Mouse (Mus musculus): ENCODE results near the gene Tmed3.

Gene Tmed3

DNA sequence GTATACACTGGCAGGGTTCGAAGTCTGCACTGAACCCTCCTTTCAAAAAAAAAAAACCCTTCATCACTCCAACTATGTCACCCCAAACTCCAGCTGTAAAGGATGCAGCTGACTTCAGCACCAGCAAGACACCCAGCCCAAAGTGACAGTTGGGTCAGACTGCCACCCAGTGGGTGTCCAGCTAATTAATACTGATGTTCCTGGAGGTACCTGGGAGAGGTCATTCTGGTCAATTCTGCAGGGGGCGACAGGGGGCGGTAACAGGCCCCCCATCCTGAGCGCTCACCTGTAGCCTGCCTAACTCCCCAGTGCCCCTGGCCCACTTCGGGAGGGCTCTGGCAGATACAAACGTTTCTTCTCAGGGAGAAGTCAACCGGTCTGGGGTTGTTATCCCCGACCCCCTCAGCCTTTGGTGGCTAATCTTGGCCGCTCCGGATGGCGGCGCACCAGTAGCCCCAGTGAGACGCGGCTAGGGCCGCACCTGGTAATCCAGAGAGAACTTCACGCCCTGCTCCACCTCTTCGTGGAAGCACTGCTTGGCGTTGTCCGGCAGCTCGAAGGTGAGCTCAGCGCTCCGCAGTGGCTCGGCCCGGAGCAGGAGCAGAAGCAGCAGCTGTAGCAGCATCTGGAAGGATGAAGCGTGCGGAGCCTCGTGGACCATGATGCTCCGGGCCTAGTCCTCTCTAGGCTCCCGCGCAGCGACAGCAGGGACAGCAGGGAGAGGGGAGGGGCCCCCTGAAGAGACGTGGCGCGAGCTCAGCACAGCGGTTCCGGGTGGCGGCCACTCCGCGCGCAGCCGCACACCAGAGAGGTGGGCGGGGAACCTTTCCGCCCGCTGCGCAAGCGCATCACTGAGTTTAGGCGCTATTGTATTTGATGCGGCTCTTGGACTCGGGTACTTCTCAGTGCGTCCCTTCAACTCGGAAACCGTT lies at the start of gene Tmed3:
TSS of gene Tmed3 (minus strand) at position 804 of the 932 bp plus-strand sequence.
- in situ Hi-C loops (cut with MboI, MseI): no loop called here

DNA sequence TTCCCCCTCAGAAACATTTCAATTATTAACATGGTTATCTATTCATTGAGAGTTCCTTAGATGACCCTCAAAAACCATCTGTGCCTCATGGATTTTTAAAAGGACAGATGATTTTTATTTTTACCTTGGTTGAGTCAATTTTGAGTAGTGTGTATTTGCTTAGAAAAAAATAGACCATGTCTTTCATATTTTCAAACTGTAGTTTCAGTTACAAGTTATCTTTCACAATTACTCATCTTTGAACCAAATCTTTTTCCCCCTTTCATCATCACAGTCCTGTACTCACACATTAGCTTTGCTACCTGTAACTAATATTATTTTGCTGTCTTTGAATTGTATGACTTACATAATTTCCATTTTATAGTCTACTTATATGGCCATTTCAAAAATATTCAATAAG lies 35.2 kb upstream of the Tmed3 start:
- in situ Hi-C loops (cut with MboI, MseI): no loop called here

DNA sequence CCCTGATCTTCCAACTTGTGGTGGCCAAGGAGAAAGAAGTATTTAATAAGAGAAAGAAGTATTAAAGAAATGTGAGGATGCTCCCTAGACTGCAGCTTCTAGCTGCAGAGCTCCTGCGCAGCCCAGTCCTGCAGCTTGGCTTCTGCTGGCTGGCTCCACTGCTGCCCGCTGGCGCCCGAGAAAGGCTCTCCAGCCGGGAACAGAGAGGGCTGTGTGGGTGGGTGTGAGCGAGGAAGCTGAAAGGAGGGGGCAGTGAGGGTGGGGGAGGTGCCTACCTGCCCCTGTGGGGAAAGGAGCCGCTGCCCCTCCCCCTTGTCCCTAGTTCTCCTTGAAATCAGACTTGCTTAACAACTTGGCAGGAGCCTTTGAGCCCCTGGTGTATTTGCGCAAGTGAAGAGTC lies 33.4 kb upstream of the Tmed3 start, which contains the start of gene Ankrd34c:
TSS of gene Ankrd34c (minus strand) at position 181 of the 400 bp plus-strand sequence.
- in situ Hi-C loops (cut with MboI, MseI): no loop called here

DNA sequence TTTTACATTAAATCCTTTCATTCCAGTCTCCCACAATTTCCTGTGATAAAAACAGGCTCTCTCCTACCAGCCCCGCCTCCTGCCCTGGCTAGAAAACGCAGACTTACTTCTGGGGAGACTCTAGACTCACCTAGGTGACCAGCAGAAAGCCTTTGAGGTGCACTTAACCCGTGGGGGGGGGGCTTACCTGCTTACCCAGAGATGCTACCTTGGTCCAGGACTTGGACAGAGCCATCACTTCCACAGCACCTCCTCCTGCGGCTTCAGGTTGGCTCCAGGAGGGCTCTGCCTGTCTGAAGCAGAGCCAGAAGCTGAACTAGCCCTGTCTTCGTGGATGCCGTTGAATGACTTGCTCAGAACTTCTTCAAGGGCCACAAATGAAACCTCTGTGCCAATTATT lies 33.0 kb upstream of the Tmed3 start:
- in situ Hi-C loops (cut with MboI, MseI): no loop called here

DNA sequence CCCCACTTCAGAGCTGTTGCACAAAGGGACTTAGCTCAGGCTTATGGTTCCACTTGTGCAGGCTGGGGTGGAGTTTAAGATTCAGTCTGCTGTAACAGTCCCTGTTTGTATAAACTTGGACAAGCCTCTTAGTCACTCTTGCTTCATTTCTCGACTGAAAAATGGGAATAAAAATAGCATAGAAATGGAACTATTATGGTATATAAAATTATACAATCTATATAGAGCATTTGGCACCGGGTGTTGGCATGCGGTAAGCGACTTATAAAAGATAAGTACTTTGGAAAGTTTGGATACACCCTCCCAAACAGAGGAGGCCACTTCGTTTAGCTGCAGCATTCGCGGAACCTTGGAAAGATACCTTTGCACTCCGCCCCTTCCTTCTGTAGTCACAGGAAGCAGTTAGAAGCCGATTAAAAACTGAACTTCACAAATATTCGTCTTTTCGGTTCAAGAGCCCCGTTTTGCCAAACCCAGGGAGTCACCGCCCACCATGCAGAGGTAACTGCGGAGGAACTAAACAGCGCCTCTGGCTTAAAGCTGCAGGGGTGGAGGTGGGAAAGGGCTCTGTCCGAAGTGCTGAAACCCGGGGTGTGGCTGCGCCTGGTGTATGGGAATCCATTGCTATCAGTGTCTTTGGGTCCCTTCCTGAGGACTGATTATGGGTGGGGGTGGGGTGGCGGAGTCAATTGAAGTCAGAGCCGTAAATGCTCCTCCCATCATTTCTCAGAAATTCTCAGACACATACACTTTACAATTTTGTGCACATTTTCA lies 32.3 kb upstream of the Tmed3 start:
- in situ Hi-C loops (cut with MboI, MseI): no loop called here

DNA sequence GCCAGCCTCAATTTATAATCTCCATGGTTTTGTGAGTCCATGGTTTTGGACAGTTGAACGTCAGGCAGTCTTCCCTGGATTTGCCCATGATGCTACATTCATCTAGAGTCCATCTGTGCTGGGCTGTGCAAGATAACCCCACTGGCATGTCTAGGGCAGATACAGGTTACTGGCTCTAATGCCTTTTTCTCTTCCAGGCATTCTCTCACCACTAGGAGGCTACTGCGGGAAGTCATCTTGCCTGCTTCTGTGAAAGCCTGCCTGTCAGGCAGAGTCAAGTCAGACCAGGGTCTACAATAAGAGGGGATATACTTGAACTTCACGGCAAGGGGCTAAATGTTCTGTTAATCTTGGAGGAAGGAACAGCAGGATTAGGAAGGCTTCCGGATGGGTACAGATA lies 2.0 kb upstream of the Tmed3 start:
- in situ Hi-C loops (cut with MboI, MseI): no loop called here

DNA sequence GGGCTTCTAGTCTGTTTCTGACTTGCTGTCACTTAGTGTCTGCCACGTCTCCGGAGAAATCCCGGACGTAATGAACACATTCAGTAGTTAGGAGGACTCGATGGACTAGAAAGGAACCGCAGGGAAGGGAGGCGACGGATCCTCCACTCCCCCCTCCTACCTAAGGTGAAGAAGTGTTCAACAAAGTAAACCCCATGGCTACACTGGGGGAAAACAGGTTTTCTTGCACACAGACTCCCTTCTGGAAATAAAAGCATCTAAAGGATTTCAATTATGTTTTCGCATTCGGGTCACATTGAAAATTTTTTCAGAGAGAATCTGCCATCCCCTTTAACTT lies 297 bp upstream of the Tmed3 start:
- in situ Hi-C loops (cut with MboI, MseI): no loop called here

DNA sequence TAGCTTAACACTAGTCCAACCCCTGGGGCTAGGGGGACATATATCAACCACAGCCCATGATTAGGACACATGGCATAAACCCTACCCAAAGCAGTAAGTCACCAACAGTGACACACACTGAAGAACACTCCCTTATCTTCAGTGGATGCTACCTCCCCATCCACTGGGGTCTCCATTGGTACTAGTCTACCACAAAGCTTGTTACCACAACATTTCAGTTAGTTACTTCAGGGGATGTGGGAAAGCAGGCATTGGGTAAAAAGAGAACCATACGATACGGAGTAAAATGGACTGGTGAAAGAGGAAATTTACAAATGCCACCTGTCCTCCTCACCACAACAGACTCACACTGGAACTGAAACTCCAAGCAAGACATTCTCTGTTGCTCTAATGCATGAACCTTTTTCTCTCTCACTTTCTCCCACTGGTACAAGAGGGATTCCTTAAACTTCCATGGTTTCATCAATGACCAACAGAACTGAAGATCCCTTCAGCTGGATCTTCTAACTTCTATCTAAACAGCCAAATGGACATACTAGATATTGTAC lies 3.9 kb downstream of the Tmed3 start:
- in situ Hi-C loops (cut with MboI, MseI): no loop called here

DNA sequence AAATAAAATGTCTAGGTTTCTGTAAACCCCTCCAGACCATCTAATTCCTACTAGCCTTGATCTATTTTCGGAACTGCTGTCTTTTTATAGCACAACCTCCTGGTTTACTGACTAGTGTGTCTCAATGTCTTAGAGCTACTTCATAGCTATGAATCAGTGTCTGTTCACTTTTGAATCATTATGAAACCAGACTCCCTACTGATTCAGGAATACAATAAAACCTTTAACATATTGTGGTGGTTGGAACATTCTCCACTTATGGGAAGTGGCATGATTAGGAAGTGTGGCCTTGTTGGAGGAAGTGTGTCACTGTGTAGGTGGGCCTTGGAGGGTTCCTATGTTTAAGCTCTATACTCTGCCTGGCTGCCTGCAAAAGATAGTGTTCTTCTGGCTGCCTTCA lies 9.7 kb downstream of the Tmed3 start:
- in situ Hi-C loops (cut with MboI, MseI): no loop called here

DNA sequence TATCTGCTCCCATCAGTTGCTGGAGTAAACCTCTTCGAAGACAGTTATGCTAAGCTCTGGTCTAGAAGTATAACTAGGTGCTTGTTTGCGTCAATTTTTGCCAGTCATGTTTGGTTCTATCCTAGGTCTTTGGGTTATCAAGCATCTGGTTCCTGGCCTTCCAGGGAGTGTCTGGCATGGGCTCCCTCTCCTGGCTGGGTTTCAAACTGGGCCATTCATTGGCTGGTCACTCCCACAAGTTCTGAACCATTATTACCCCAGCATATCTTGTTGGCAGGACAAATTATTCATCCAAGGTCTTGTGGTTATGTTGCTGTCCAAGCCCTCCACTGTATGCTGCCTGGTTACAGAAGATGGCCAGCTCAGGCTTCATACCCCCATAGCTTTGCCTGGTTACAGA lies 11.2 kb downstream of the Tmed3 start:
- in situ Hi-C loops (cut with MboI, MseI): no loop called here

DNA sequence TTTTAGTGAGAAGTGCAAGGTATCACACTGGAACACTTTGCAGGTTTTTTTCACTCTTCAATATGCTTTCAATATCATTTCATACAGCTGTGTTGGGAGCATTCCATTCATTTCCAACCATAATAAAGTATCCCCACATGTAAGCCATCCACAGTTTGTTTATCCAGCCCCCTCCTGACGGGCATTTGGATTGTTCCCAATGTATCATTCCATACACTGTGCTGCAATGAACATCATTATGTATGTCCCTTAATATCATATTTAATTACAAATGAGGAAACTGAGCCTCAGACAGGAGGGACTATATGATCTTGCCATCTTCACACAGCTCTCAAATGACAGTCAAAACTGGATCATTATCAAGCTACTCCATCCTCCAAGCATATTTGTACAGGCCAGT lies 15.7 kb downstream of the Tmed3 start:
- in situ Hi-C loops (cut with MboI, MseI): no loop called here

DNA sequence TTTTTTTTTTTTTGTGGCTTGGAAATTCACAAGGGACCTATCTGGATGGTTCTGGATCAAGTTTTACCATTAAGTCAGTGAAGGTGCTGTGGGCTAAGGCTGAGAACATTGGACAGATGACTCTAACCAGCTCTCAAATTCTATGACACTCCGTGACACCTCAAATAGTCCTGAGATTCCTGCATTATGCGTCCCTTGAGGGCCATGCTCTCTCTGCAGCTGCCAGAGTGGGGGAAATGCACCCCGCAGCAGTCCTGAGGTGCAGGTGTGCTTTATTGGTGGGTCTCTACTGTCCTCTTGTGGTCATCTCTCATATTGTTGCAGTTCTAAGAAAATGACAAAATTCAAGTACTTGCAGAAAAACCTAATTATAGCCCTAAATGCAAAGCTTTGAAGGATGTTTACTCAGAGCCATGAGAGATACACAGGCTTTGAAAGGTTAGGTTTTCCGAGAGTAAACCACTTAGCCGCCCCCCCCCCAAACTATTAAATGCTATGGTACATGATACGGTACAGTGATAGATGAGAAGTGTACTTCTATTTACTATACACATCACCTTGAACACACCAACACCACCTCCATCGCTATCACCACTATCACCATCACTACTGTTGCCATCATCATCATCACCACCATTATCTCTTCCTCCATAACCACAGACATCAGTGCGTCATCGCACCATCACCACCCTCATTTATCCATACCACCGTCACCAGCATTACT lies 17.2 kb downstream of the Tmed3 start:
- in situ Hi-C loops (cut with MboI, MseI): no loop called here

DNA sequence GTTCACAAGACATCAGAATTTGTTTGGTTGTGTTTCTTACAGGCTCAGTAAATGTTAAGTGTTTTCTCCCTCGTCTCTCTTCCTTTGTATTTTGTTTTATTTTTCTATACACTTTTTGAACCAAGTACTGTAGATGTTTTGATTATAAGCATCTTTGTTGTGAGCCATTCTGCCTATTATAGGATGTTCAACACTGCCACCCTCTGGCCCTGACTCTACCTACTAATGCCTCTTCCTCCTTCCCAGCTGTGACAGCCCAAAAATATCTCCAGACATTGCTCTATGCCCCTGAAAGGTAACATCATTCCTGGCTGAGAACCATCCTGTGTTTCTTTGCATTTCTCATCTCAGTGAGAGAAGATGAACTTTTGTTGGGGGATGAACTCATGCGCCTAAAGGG lies 18.6 kb downstream of the Tmed3 start:
- in situ Hi-C loops (cut with MboI, MseI): no loop called here

DNA sequence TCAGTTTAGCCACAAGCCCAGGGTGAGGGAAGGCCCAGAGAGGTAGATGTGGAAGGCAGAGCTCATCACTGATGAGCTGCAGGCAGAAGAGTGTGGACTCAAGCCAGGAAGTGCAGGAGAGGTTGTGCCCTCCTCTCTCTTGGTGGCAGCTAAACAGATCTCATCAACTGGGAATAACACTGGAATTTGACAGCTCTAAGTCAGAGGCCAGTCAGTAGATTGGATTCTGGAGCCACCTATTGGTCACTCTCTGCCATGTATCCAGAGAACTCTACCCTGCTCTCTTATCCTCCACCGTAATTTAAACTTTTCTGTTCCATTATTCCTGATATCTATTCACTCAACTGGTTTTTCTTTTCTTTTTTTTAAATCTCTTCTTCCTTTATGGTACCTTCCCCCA lies 25.9 kb downstream of the Tmed3 start:
- in situ Hi-C loops (cut with MboI, MseI): loop anchor here (10.0 kb wide), 1 partner anchor 504 kb away; no protein-coding TSS in a partner anchor

DNA sequence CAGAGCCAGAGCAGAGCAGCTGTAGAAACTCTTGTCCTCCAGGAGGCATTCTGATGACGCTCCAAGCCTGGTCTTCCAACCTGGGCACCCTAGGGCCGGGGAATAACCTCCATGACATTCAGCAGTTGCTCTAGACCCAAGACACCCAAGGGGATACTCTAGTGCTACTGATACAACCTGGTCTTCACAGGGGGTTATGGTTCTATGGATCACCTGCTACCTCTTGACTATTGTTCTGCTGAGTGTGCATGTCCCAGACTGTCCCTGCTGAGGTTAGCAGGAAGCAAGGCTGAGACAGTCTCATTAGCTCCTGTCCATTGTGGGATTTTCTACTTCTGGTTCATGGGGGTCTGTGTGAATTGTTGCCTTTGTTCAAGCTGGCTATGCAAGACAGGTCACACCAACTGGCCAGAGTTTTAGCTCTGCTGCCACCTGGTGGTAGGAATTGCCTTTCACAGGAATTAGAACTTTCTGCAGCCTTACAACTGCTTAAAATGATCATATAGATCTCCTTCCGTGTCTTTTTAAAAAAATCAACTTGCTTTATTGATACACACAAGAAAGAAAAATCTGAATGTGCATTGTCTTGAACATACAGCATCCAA lies 30.8 kb downstream of the Tmed3 start:
- in situ Hi-C loops (cut with MboI, MseI): loop anchor here (10.0 kb wide), 1 partner anchor 499 kb away; no protein-coding TSS in a partner anchor

DNA sequence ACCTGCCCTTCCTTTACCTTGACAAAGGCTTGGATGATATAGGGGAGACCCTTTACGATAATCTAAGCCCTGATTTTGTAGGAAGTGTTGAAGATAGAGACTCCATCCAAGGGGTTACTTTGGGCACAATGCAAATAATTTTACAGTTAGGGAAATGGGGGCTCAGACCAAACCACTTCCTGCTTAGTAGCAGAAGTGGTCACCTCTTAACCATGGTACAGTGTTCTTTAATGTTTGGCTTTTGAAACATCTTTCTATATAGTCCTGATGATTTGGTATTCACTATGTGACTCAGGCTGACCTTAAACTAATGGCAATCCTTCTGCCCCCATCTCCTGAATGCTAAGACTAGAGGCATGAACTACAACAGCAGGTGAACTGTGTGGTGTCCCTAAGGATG lies 31.5 kb downstream of the Tmed3 start:
- in situ Hi-C loops (cut with MboI, MseI): loop anchor here (10.0 kb wide), 1 partner anchor 499 kb away; no protein-coding TSS in a partner anchor

DNA sequence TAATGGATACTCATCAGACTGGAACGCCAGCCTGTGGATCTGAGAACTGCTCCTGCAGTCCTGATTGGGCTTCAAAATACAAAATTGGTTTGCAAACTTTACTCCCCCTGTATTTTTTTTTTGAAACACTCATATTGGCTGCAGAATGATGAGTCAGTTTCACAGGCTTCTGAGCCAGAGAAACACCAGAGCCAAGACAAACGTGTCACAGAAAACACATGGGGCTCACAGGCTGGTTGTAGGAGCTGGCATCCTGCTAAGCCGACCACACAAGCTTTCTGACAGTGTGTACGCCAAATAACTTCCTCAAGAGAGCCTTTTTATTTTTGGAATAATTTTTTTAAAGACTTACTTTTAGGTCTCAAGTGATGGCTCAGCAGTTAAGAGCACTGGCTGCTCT lies 35.0 kb downstream of the Tmed3 start:
- in situ Hi-C loops (cut with MboI, MseI): loop anchor here (10.0 kb wide), 1 partner anchor 495 kb away; no protein-coding TSS in a partner anchor

DNA sequence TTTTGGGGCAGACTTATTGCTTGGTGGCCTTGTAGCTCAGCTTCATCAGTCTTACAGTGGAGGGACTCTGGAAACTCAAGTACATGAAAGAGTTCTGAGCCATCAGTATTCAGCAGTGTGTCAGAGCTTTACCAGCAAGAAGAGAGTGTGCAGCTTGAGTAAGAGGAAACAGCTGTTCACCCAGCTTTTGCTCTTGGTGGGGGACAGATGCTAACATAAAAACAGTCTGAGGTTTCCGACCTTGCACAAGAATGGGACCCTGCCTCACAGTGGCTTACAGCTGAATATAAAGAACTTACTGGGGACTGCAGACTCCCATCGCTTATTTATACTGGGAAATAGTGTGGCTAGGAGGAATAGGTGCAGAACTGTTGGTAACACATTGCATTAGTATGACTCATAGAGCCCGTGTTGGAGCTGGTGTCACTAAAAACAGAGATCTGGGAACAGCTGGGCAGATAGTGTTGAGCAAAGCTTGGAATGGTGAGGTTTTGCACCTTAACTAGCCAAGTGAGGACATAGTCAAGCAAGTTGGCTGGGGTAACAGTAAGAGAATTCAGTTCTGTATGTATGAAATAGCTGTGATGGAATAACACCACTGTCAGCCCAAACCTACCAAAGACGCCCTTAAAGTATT lies 37.4 kb downstream of the Tmed3 start:
- in situ Hi-C loops (cut with MboI, MseI): no loop called here

DNA sequence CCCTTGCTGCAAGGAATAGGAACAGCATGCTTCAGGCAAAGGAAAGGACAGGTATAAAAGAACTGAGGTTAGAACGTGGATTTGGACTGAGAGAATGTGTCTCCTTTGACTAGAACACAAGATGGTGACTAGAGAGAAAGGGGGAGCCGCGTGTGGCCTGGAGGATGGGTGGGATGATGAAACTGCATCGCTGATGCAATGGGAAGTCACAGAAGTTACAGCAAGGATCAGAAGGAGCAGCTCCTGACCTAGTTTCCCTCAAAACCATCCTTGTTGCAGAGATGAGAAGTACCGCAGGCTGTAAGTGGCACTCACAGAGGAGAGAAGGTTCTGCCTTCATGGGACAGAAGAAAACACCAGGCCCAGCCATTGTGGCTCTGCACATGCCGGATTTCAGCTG lies 54.0 kb downstream of the Tmed3 start:
- in situ Hi-C loops (cut with MboI, MseI): no loop called here
